Mouse (Mus musculus) heart, postnatal 0 days (tissue): ENCODE data around the gene Olfr630.

Experiments used
- CTCF ChIP-seq: IDR thresholded peaks from 2 replicates; pipeline ENCODE4 v1.5.1; 2016; ENCODE audit warnings: antibody characterized with exemption, control low read depth, low read depth
- EP300 ChIP-seq: IDR thresholded peaks from 2 replicates; pipeline ENCODE4 v1.6.1; 2016; ENCODE audit warnings: antibody characterized with exemption, low read depth

GRCm38 (mm10) chr7:103714371-103714770, 42.8 kb downstream of the Olfr630 start, which contains the start of gene Olfr243:
- no peak for TF ChIP-seq EP300
- TF ChIP-seq CTCF: no peak
